Mouse (Mus musculus) liver, embryonic 16.5 days (tissue): ENCODE measurements around the gene Pitpnc1. TPM values are rescaled to one million over a fixed set of nuclear protein-coding genes. Genes with fewer than 3 reads are reported as not detected.

Source experiments
- ATAC-seq: fragments of 200-750 bp; cut with Nextera tagmentation; 2 replicates; pipeline ENCODE4 v1.8.0; 2017; ENCODE audit warnings: low read depth, mild to moderate bottlenecking, moderate number of reproducible peaks, moderate library complexity
- H3K27ac ChIP-seq: fragments of 300-500 bp; sonication (generic); 2 replicates; pipeline ENCODE4 v1.5.1; 2014; ENCODE audit warnings: mild to moderate bottlenecking, low read length
- H3K27me3 ChIP-seq: fragments of 300-500 bp; sonication (generic); 2 replicates; pipeline ENCODE4 v1.6.1; 2014; ENCODE audit warnings: low read depth, low read length, mixed read lengths; ENCODE audit not compliant: control insufficient read depth, insufficient read depth
- H3K36me3 ChIP-seq: fragments of 300-500 bp; sonication (generic); 2 replicates; pipeline ENCODE4 v1.6.1; 2014; ENCODE audit warnings: mild to moderate bottlenecking; ENCODE audit not compliant: control insufficient read depth, insufficient read depth
- H3K4me1 ChIP-seq: fragments of 300-500 bp; sonication (generic); 2 replicates; pipeline ENCODE4 v1.6.1; 2014; ENCODE audit warnings: low read depth, low read length, mixed read lengths; ENCODE audit not compliant: control insufficient read depth
- H3K4me2 ChIP-seq: fragments of 300-500 bp; sonication (generic); 2 replicates; pipeline ENCODE4 v1.6.1; 2014; ENCODE audit warnings: low read depth, low read length, mixed read lengths
- H3K4me3 ChIP-seq: fragments of 300-500 bp; sonication (generic); 2 replicates; pipeline ENCODE4 v1.5.1; 2014; ENCODE audit warnings: low read depth, mild to moderate bottlenecking, low read length
- H3K9ac ChIP-seq: fragments of 300-500 bp; sonication (generic); 2 replicates; pipeline ENCODE4 v1.6.1; 2014; ENCODE audit warnings: low read depth, low read length
- H3K9me3 ChIP-seq: fragments of 300-500 bp; sonication (generic); replicated peaks from 2 replicates; pipeline ENCODE4 v1.6.1; 2016; ENCODE audit warnings: low read length; ENCODE audit not compliant: control insufficient read depth
- WGBS: fragments of 180-500 bp; shearing (Covaris S2); extraction: QIAGEN DNeasy Blood & Tissue Kit; methylation state at CpG from one replicate; pipeline ENCODE4 v1.1.7; 2014; ENCODE audit not compliant: insufficient replicate concordance; 5-methylcytosine and 5-hydroxymethylcytosine counted together
- polyA plus RNA-seq: library from polyadenylated mRNA; unstranded; fragments of >200 nt; fragmentation: Nextera tagmentation; extraction: Ambion mirVana; gene quantifications from 2 replicates; pipeline ENCODE4 v1.2.1, GENCODE M21; 2015

Pitpnc1 gene
- polyA plus RNA-seq, 1 experiment from 2014 or later: 7.6 TPM

- Histone ChIP-seq H3K9me3 (no peaks in the 10 kb centered on the region), H3K9ac (no peak overlapping the region), H3K36me3 (no peaks in the 10 kb centered on the region), H3K4me3 (no peak overlapping the region), H3K27ac (no peak overlapping the region), H3K27me3 (no peaks in the 10 kb centered on the region), H3K4me1 (no peaks in the 10 kb centered on the region), H3K4me2 (no peak overlapping the region)
- peak; percentile 68 for ATAC-seq
- WGBS: 79% methylated on average over 11 of the region's 11 CpGs
These were observed 183.0 kb downstream of the Pitpnc1 start for GRCm38 (mm10) chr11:107287215-107288185.

GRCm38 (mm10) chr11:107285731-107286130 lies 184.8 kb downstream of the Pitpnc1 start:
- Histone ChIP-seq H3K36me3 (no peaks in the 10 kb centered on the region), H3K9ac (no peak overlapping the region), H3K4me2 (no peak overlapping the region), H3K27ac (no peak overlapping the region), H3K4me3 (no peak overlapping the region), H3K4me1 (no peaks in the 10 kb centered on the region), H3K27me3 (no peaks in the 10 kb centered on the region), H3K9me3 (no peaks in the 10 kb centered on the region)
- WGBS: 68% methylated on average over 7 of the region's 7 CpGs
- ATAC-seq: no peak

- Histone ChIP-seq H3K9me3 (no peaks in the 10 kb centered on the region), H3K4me3 (no peak overlapping the region), H3K36me3 (no peaks in the 10 kb centered on the region), H3K4me1 (no peaks in the 10 kb centered on the region), H3K27ac (no peak overlapping the region), H3K4me2 (no peak overlapping the region), H3K27me3 (no peaks in the 10 kb centered on the region), H3K9ac (no peak overlapping the region)
- ATAC-seq: no peak
- whole genome bisulfite sequencing: 77% methylated on average over 3 of the region's 3 CpGs
These were observed 186.9 kb downstream of the Pitpnc1 start for GRCm38 (mm10) chr11:107283632-107284031.

GRCm38 (mm10) chr11:107282481-107282880 lies 188.0 kb downstream of the Pitpnc1 start:
- no peaks in the 10 kb centered on the region for H3K27me3 ChIP-seq
- no peak overlapping the region for H3K9ac ChIP-seq
- ATAC-seq: no peak
- no peak overlapping the region for H3K27ac ChIP-seq
- WGBS: 77% methylated on average over 7 of the region's 7 CpGs
- H3K36me3 ChIP-seq: no peaks in the 10 kb centered on the region
- H3K4me3 ChIP-seq: no peak overlapping the region
- no peaks in the 10 kb centered on the region for H3K9me3 ChIP-seq
- no peak overlapping the region for H3K4me2 ChIP-seq
- no peaks in the 10 kb centered on the region for H3K4me1 ChIP-seq

GRCm38 (mm10) chr11:107279258-107279657 lies 191.2 kb downstream of the Pitpnc1 start:
- ATAC-seq: no peak
- WGBS: 80% methylated on average over 8 of the region's 8 CpGs

GRCm38 (mm10) chr11:107276898-107277297 lies 193.6 kb downstream of the Pitpnc1 start:
- WGBS: 56% methylated on average over 7 of the region's 7 CpGs
- Histone ChIP-seq H3K4me1 (peaks cover 7% of the 10 kb centered on the region; the same call in 1 of the 2 replicates), H3K27me3 (no peaks in the 10 kb centered on the region), H3K36me3 (no peaks in the 10 kb centered on the region), H3K9me3 (no peaks in the 10 kb centered on the region), H3K4me2 (no peak overlapping the region), H3K27ac (no peak overlapping the region), H3K4me3 (no peak overlapping the region), H3K9ac (no peak overlapping the region)
- ATAC-seq: peak; percentile 67

More at GRCm38 (mm10) chr11:107279258-107279657, 191.2 kb downstream of the Pitpnc1 start:
- H3K9me3 ChIP-seq: no peaks in the 10 kb centered on the region
- no peak overlapping the region for H3K4me2 ChIP-seq
- H3K4me3 ChIP-seq: no peak overlapping the region
- no peaks in the 10 kb centered on the region for H3K36me3 ChIP-seq
- no peak overlapping the region for H3K9ac ChIP-seq
- no peak overlapping the region for H3K27ac ChIP-seq
- no peaks in the 10 kb centered on the region for H3K27me3 ChIP-seq
- H3K4me1 ChIP-seq: peaks cover 4% of the 10 kb centered on the region; the same call in 1 of the 2 replicates

- no peak overlapping the region for H3K4me2 ChIP-seq
- H3K9ac ChIP-seq: no peak overlapping the region
- H3K36me3 ChIP-seq: no peaks in the 10 kb centered on the region
- no peaks in the 10 kb centered on the region for H3K27me3 ChIP-seq
- H3K4me1 ChIP-seq: peaks cover 7% of the 10 kb centered on the region; the same call in 1 of the 2 replicates
- WGBS: 69% methylated on average over 3 of the region's 3 CpGs
- H3K9me3 ChIP-seq: no peaks in the 10 kb centered on the region
- H3K4me3 ChIP-seq: no peak overlapping the region
- H3K27ac ChIP-seq: no peak overlapping the region
- no peak for ATAC-seq
These were observed 194.2 kb downstream of the Pitpnc1 start for GRCm38 (mm10) chr11:107276337-107276736.

- ATAC-seq: peak; percentile 30; the same call in 1 of the 2 replicates
- Histone ChIP-seq H3K9me3 (no peaks in the 10 kb centered on the region), H3K4me2 (no peak overlapping the region), H3K4me1 (peaks cover 7% of the 10 kb centered on the region; the same call in 1 of the 2 replicates), H3K27ac (no peak overlapping the region), H3K27me3 (no peaks in the 10 kb centered on the region), H3K9ac (no peak overlapping the region), H3K4me3 (no peak overlapping the region), H3K36me3 (no peaks in the 10 kb centered on the region)
- WGBS: 36% methylated on average over 6 of the region's 6 CpGs
These were observed 194.6 kb downstream of the Pitpnc1 start for GRCm38 (mm10) chr11:107275902-107276301.

GRCm38 (mm10) chr11:107274206-107274605 lies 196.3 kb downstream of the Pitpnc1 start:
- no peak for ATAC-seq
- Histone ChIP-seq H3K27ac (no peak overlapping the region), H3K27me3 (no peaks in the 10 kb centered on the region), H3K4me2 (no peak overlapping the region), H3K4me3 (no peak overlapping the region), H3K4me1 (peaks cover 7% of the 10 kb centered on the region; the same call in 1 of the 2 replicates), H3K36me3 (no peaks in the 10 kb centered on the region), H3K9me3 (no peaks in the 10 kb centered on the region), H3K9ac (no peak overlapping the region)
- WGBS: 67% methylated on average over 9 of the region's 9 CpGs
